8 mouse cellular contexts compared by ENCODE assay signal in the genomic region with DNA sequence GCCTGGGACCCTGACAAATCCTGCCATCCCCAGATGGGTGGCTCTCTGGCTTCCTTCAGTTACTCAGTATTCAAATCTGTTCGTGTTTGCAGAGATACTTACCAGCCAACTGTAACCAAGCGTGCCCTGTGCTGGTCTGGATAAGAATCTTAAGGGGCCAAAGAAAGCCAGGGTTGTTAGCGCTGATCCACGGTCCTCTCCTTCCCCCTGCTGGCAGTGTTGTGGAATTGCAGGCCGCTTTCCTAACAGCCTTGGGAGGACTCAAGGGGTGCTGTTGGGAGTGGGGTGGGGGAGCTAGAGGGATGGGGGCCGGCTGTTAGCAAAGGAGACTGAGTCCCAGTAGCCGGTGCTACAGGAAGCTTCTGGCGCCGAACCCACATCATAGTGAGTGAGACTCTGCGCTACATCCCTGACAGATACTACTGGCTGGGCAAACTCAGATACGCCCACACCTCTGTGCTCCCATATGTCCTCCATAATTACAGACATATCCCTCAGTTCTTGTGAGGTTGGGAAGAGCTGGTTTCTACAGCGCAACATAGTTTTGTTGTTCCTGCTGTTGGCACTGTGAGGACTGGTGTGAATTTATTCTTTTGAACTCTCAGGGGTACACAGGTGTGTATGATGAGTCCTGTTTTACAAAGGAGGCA. TPM values are rescaled to one million over a fixed set of nuclear protein-coding genes. Genes with fewer than 3 reads are reported as not detected.
DNase-seq lines count a peak whose midpoint lies in the region; ATAC-seq and TF ChIP-seq lines count a peak whose summit lies in the region.

No protein-coding gene starts in this region.

- DNase-seq in adrenal gland, postnatal 10 days, result peak; percentile 37
- no peak for DNase-seq in adrenal gland, postnatal 4 days (ENCODE audit: low spot score in 2 of 2)
- peak; percentile 45 for DNase-seq in layer of hippocampus, adult 9-11 months
- DNase-seq in layer of hippocampus, postnatal 36 days, result no peak
- DNase-seq in brain, embryonic 14.5 days (ENCODE audit: low read depth), result peak; percentile 48
- peak; percentile 65 for DNase-seq in thymus, postnatal 0 days (ENCODE audit: low spot score)
- no peak for DNase-seq in cerebellum, adult 11-12 months

- H3K4me3 ChIP-seq in liver, embryonic 16.5 days (ENCODE audit: low read depth, low read length), result no peak overlapping the region

- H3K36me3 ChIP-seq in liver, embryonic 16.5 days (ENCODE audit: control insufficient read depth, insufficient read depth), result no peaks in the 10 kb centered on the region

- 17% methylated on average over 12 of the region's 12 CpGs for WGBS in liver, embryonic 16.5 days (ENCODE audit: insufficient replicate concordance)

- H3K4me2 ChIP-seq in liver, embryonic 16.5 days (ENCODE audit: low read depth, low read length), result no peak overlapping the region

- 0 out of 2 replicates have a peak, but pooled peaks have one; percentile 9 for ATAC-seq in liver, embryonic 16.5 days (ENCODE audit: low read depth)

- no peak for TF ChIP-seq POLR2A in brain, embryonic 14.5 days (IDR thresholded peaks at IDR 0.05; ENCODE audit: borderline replicate concordance, extremely low read depth, insufficient read depth, insufficient read length, poor library complexity, severe bottlenecking)

- no peaks in the 10 kb centered on the region for H3K4me1 ChIP-seq in liver, embryonic 16.5 days (ENCODE audit: control insufficient read depth, low read depth, low read length)

- no peaks in the 10 kb centered on the region for H3K9me3 ChIP-seq in liver, embryonic 16.5 days (replicated peaks; ENCODE audit: control insufficient read depth, low read length)

- no peak overlapping the region for H3K27ac ChIP-seq in liver, embryonic 16.5 days (ENCODE audit: low read length)

- TF ChIP-seq CTCF in brain, embryonic 14.5 days (IDR thresholded peaks at IDR 0.05; ENCODE audit: borderline replicate concordance, extremely low read depth, insufficient read depth, insufficient read length), result peak; percentile 82

- no peak overlapping the region for H3K9ac ChIP-seq in liver, embryonic 16.5 days (ENCODE audit: low read depth, low read length)

- H3K27me3 ChIP-seq in liver, embryonic 16.5 days (ENCODE audit: control insufficient read depth, insufficient read depth, low read depth, low read length), result peaks cover 9% of the 10 kb centered on the region

RNA-seq across cellular contexts. Expression of a gene that starts 9.7 kb away (rescaled TPM):
- 10 to 100 TPM; 21.1 to 22.7 TPM for total RNA-seq in adrenal gland, postnatal 10 days (2021)
- total RNA-seq in adrenal gland, postnatal 4 days (2021), result 10 to 100 TPM; 27.4 to 27.5 TPM
- 10 to 100 TPM; 18.7 to 19.2 TPM for total RNA-seq in layer of hippocampus, postnatal 36 days (2021)
- 12.6 and 15.7 TPM in 2 replicates for polyA plus RNA-seq in brain, embryonic 14.5 days (2012; rRNA removed)
- polyA plus RNA-seq in liver, embryonic 16.5 days (2015; fragmentation: Nextera tagmentation; extraction: Ambion mirVana), result 8.8 and 10.5 TPM in 2 replicates
- 24.0 and 24.7 TPM in 2 replicates for polyA plus RNA-seq in thymus, postnatal 0 days (2015; fragmentation: Nextera tagmentation; extraction: Ambion mirVana)

Comparison
In these comparisons a context has a peak if more than half of its experiments do, and no peak if none do; other contexts are left out.
1. DNase-seq: peak in adrenal gland, postnatal 10 days (single experiment), layer of hippocampus, adult 9-11 months (single experiment), brain, embryonic 14.5 days (single experiment) and thymus, postnatal 0 days (single experiment); none in adrenal gland, postnatal 4 days (0 of 2), layer of hippocampus, postnatal 36 days (0 of 2) and cerebellum, adult 11-12 months (single experiment).